Mouse (Mus musculus) ovary, adult 10 weeks (tissue): ENCODE results near the gene Nlrc5. TPM values are rescaled to one million over a fixed set of nuclear protein-coding genes. Genes with fewer than 3 reads are reported as not detected.

Experiments used
- polyA plus RNA-seq: library from polyadenylated mRNA; stranded (reverse); fragments of 350-450 nt; fragmentation: Illumina TruSeq; extraction: RNeasy Lipid Tissue Mini Kit (QIAGEN cat#74804); gene quantifications from one replicate; pipeline ENCODE4 v1.2.3, GENCODE M21; 2014

The Nlrc5 gene
- 8.0 TPM for polyA plus RNA-seq

DNA sequence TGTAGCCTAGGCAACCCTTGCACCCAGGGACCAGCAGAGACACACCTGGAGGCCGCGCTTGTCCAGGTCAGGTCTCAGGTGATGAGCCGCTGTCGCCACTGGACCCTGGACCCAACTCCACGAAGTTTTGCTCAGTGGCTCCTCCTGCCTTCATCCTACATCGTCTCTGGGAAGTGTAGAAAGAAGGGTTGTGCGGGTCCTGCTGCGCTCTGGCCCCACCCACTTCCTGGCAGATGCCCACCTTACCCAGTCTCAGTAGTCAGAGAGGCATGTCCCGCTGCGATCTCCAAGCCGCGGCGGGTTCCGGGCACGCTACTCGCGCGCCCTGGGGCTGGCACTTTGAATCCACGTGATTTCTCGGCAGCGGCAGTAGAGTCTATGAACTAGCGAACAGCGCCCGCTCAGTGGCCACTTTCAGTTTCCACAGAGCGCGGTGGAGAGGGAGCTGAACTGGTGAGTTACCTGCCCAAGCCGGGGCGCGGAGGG lies at the start of gene Nlrc5:
TSS of gene Nlrc5 (plus strand) at position 376 of the 486 bp plus-strand sequence.

GRCm38 (mm10) chr8:94386214-94387026 lies 47.7 kb upstream of the Nlrc5 start, which contains the start of gene Herpud1:
Gene Herpud1, plus strand, starts transcription at chr8:94386438.

GRCm38 (mm10) chr8:94532873-94533671 lies 98.9 kb downstream of the Nlrc5 start, which contains the start of gene Cpne2:
Gene Cpne2, plus strand, starts transcription at chr8:94532990.

Other genes with a start within 250 kb of the Nlrc5 start
- gene Nup93, start 219.8 kb upstream of the Nlrc5 start, polyA plus RNA-seq = 21.6 TPM
- gene Slc12a3, start 105.2 kb upstream of the Nlrc5 start, polyA plus RNA-seq = not detected
- gene Herpud1, start 47.9 kb upstream of the Nlrc5 start, polyA plus RNA-seq = 55.4 TPM
- 2.5 TPM for gene Cpne2, start 98.6 kb downstream of the Nlrc5 start, polyA plus RNA-seq
- 59.8 TPM for gene Rspry1, start 167.6 kb downstream of the Nlrc5 start, polyA plus RNA-seq
- gene Fam192a, start 167.6 kb downstream of the Nlrc5 start, polyA plus RNA-seq = 82.0 TPM
- gene Arl2bp, start 232.2 kb downstream of the Nlrc5 start, polyA plus RNA-seq = 357 TPM